Mouse (Mus musculus) ovary, postnatal 14 days (tissue): ENCODE results near the gene Il13ra1.

Experiments
- DNase-seq: peaks from one replicate; pipeline ENCODE4 v3.0.0; 2022; ENCODE audit warnings: low spot score

The Il13ra1 gene

DNA sequence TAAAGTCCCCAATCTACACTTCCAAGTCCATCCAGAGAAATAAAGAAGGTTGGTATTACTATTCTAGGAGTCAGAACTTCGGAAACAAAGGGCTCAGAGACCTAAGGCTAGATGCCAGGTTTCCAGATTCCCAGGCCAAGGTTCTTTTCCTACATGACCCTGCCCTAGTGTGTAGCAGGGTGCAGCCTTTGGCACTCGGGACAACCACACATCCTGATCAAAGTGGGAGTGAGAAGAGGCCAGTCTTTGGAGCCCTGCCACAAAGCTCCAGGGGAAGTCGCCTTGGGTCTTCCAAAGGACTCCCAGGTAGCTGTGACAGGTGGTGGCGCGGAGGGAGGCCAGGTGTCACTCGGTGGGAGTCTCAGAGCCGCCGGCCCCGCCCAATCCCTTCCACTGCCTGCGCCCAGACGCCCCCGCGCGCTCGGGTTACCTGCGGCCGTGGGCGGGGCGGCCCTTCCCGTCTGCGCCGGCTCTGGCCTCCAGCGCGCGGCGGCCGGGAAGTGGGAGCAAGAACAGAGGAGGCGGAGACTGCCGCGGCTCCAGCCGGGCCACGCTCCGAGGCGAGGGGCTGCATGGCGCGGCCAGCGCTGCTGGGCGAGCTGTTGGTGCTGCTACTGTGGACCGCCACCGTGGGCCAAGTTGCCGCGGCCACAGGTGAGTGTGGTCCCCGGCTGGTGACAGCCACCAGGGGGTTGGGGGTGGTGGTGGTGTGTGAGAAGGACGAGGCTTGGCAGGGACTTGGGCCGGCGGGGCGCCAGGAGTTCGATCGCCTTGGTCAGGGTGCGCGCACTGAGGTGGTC is at the start of gene Il13ra1:
Gene Il13ra1, plus strand, starts transcription at position 489 of the 800 bp plus-strand sequence.
- peak; percentile 13 for DNase-seq

DNA sequence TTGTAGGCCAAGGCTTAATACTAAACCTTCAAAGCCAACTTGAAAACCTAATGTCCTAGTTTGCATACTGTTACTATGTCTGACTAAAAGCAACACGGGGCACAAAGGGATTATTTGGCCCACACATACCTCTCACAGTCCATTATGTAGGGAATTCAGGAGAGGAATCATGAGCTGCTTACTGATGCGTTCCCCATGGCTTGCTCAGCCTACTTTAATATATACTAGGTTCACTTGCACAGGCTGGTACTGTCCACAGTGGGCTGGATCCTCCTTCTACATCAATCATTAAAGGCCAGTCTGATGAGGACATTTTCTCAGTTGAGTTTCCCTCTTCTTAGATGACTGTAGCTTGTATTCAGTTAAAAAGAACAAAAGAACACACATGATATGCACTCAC is 37.9 kb upstream of the Il13ra1 start:
- no peak for DNase-seq

DNA sequence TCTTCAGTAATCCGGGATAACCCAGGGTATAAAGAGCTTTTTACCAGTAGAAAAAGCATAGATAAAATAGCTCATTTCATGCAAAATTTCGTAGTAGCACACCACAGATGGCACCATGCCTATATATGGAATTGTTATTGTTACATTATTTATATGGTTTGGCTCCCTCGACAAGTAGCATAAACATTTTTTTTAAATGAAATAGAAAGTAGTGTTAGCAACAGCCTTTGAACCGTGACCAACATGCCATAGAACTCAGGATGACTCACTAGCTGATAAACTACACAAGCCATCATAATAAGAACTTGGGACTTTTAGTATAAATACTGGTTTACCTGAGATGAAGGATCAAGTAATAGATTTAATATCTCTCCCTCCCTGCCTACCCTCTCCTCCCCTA is 34.7 kb upstream of the Il13ra1 start:
- no peak for DNase-seq

DNA sequence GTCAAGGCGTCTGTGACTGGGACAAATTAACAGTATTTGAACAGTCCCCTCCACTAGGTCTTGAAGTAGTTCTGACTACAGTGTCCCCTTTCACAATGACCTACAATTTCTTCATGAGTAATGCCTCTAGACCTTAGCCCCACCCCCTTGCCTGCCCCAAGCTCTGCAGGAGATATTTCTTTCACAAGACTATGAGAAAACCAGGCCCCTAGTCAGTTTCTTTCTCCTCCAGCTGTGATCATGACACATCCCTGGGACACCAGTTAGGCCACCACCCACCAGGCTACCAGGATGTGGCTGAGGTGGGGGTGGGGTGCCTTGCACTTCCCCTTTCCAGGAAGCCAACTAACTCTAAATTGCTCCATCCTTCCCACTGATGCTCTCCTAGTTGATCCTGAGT is 29.0 kb upstream of the Il13ra1 start:
- no peak for DNase-seq

GRCm38 (mm10) chrX:36088464-36089256 is 23.2 kb upstream of the Il13ra1 start:
- no peak for DNase-seq

GRCm38 (mm10) chrX:36100883-36101282 is 11.0 kb upstream of the Il13ra1 start:
- no peak for DNase-seq

- no peak for DNase-seq
Measured at GRCm38 (mm10) chrX:36101318-36101717, 10.6 kb upstream of the Il13ra1 start.

DNA sequence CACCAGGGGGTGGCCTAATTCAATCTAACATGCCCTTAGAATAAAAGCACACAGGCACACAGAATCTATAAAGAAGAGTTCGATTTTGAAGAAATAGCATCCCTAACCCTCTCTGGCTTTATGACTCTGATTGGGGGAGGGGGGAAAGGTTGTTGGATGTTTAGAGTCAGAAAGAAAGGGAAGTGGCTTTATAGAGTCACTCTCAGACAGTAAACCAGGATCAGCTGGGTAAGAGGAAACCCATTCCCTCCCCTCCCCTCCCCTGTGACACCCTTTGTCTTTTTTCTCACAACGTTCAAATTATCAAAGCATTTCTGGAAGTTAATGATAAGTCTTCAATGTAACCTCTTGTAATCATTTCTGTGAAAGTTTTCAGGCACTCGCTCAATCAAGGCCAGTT is 3.3 kb upstream of the Il13ra1 start:
- DNase-seq: no peak

- no peak for DNase-seq
Measured at GRCm38 (mm10) chrX:36112422-36112750, 476 bp downstream of the Il13ra1 start.

DNA sequence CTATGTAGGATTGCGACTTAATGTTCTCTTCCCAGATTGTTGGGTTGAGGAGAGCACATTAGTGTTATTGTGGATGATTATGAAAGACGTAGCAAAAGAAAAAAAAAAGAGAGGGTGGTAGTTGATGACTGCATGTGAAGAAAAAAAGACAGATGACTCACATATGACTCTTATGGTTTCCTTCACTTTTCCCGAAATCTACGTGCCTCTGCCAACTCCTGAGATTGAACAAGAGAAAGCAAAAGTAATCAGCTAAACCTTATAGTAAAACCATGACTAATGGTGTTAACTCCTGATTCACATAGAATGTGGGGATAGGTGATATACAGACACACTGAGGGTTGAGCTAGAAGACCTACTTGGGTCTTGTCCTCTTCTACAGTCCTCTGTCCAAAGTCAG is 3.3 kb downstream of the Il13ra1 start:
- DNase-seq: no peak

- DNase-seq: no peak
Measured at GRCm38 (mm10) chrX:36129037-36129770, 17.3 kb downstream of the Il13ra1 start.

GRCm38 (mm10) chrX:36129771-36130108 is 17.8 kb downstream of the Il13ra1 start:
- DNase-seq: no peak

DNA sequence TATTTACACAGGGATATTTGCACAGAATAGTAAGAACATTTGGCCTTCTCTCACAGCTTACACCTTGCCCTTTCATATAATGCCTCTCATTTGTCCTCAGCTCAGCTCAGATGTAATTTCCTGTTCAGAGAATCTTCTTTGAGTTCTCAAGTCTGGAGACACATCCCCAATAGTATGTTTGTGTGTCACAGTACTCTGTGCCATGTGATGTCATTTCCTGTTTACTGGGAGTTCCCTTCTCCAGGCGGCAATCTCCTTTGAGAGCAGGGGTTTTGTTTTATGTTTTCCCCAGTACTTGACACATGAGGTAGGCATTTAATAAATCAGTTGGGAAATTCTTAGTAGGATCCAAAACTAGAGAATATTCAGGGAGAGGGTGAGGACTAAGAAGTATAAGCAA is 24.4 kb downstream of the Il13ra1 start:
- DNase-seq: no peak

GRCm38 (mm10) chrX:36141994-36142639 is 30.2 kb downstream of the Il13ra1 start:
- DNase-seq: no peak

DNA sequence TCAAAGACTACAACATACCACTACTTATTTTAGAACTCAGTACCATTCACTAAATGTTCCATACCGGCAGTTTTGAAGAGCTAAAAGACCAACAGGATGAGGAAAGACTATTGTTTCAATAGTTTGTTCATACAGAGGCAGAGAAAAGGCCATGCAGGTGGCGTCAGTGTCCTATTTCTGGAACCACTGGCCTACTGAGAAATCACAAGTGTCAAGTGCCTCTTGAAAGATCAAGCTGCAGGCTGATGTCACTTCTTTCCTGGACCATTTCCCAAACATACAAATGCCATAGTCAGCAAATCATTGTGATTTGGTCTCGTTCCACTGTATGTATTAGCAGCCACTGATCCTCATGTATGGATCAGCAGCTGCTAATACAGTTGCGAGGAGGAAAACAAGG is 34.8 kb downstream of the Il13ra1 start:
- no peak for DNase-seq

- no peak for DNase-seq
Measured at GRCm38 (mm10) chrX:36150100-36150499, 38.2 kb downstream of the Il13ra1 start.

DNA sequence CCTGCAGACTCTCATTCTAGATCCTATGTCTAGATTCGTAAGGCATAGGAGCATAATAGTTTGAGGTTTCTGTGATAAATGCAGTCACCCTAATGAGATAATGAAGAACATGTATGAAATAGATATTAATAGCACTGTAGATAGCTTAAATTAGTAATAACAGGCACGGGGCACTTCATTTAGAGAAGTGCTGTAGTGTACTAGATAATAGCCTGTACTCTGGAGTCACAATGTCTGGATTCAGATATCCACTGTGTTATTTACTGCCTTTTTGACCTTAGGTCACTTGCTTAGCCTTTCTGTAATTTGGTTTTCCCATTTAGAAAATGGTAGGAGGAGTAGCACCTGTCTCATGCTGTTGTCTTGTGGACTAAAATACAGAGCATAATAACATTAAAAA is 44.8 kb downstream of the Il13ra1 start:
- no peak for DNase-seq

- DNase-seq: peak; percentile 3
Measured at GRCm38 (mm10) chrX:36161567-36161966, 49.7 kb downstream of the Il13ra1 start.

DNA sequence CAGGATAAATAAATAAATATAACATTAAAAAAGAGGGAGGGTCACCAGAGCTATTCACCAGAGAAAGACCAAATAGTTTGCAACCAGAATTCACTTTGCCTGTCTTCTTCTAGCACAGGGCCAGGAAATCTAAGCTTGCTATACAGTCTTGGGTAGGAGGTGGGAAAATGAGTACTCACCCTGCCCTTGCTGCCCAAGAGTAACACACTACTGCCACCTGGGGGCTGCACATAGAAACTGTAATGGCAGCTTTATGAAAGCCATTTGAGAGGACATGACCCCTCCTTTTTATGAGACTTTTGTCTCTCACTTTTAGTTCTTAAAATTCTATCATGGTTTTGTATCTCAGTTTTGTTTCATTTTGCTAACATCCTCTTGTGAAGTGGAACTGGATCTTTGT is 71.7 kb downstream of the Il13ra1 start:
- DNase-seq: peak; percentile 17

DNA sequence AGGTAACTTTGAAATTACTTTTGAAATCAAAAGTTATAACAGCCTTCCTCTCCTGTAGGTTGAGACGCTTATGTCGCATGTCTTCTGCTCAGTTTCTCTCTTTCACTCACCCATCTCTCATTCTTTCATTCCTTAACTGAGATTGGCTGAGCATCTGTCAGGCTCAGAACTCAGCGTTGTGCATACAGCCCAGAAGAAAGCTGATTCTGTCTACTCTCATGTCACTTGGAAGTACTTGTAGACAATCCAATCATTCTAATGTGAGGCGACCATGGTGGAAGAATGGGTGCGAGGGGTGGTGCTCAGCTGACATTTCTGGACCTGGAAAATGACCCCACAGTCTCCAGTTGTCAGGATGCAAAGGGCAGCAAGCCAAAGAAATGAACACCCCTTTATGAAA is 74.1 kb downstream of the Il13ra1 start:
- no peak for DNase-seq

DNA sequence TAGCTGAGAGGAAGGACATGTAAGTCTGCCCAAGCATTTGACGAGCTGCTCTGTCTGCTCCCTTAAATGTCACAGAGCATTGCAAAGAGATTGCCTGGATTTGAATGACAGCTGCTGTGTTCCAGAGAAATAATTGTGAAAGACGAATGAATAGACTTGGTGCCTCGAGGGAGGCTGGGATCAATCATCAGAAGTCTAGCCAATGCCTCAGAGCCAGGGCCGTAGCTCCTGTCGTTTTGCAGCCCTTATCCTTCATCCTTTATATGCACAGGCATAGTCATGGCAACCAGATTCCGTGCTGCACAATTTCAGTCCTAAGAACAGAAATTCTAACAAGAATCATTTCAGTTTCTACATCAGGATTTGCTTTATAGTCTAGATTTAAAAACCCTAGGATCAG is 74.5 kb downstream of the Il13ra1 start:
- DNase-seq: no peak

- no peak for DNase-seq
Measured at GRCm38 (mm10) chrX:36193951-36194350, 82.0 kb downstream of the Il13ra1 start.
